Mouse (Mus musculus): ENCODE measurements around the gene Cldn7. TPM values are rescaled to one million over a fixed set of nuclear protein-coding genes. Genes with fewer than 3 reads are reported as not detected.
A peak's percentile ranks its signal among the peaks of the same experiment; 100 is the strongest.

The Cldn7 gene
- total RNA-seq, 2 experiments from 2014 or later: not detected

DNA sequence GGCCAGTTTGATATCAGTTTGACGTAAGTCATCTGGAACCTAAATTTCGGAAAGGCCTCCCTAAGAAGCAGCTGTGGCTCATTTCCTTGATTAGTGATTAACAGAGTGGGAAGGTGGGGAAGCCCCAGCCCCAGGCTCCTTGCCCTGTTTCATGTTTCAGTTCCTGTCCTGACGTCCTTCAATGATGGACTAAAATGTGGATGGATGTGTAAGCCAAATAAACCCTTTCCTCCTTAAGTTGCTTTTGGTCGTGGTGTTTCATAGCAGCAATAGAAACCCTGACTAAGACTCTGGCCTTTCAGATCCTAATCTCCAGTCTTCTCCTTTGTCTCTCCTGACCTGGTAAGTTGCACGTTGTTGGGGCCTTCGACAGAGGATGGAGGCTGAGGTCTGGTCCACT is 5.6 kb downstream of the Cldn7 start:
- DNase-seq: no peak
- H3K4me3 ChIP-seq: no peak overlapping the region
- intact Hi-C loops (cut with DNase I): no loop called here
- TF ChIP-seq CTCF (IDR thresholded peaks at IDR 0.05): no peak
- no peak overlapping the region for H3K27ac ChIP-seq

DNA sequence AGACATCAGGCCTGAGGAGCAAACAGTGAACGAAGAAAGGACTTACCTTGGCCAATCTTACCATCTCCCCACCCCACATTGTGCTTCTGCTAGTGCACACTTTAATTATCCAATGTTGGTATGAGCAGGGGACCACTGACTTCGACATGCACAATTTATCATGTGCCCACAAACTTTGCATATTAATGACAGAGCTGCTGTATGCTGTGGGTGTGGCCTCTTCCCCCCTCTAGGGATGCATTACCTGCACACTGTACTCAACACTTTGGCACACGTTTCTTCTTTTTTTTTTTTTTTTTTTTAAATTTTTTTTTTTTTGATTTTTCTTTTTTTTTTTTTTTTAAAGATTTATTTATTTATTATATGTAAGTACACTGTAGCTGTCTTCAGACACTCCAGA is 6.2 kb downstream of the Cldn7 start:
- no peak for TF ChIP-seq CTCF (IDR thresholded peaks at IDR 0.05)
- Histone ChIP-seq H3K4me3 (no peak overlapping the region), H3K27ac (no peak overlapping the region)
- no peak for DNase-seq
- intact Hi-C loops (cut with DNase I): no loop called here

DNA sequence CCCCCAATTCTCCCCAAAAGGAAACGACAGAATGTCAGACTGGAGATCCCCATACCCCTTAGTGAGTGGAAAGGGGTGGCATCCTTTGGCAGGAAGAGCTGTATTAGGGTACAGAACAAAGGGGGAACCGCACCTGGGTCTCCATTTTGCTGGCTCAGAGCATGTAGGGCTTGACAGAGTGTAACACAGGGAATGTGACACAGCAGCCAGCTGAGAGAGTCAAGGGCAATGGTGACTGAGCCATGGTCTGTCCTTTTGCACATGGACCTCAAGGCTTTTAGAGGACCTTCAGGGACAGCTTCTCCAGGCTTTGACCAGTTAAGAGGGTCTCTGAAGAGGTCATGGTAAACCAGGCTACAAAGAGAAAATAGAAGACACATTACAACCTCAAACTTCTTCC is 10.3 kb downstream of the Cldn7 start:
- TF ChIP-seq CTCF (IDR thresholded peaks at IDR 0.05): no peak
- Histone ChIP-seq H3K4me3 (no peak overlapping the region), H3K27ac (no peak overlapping the region)
- intact Hi-C loops (cut with DNase I): no loop called here
- no peak for DNase-seq

DNA sequence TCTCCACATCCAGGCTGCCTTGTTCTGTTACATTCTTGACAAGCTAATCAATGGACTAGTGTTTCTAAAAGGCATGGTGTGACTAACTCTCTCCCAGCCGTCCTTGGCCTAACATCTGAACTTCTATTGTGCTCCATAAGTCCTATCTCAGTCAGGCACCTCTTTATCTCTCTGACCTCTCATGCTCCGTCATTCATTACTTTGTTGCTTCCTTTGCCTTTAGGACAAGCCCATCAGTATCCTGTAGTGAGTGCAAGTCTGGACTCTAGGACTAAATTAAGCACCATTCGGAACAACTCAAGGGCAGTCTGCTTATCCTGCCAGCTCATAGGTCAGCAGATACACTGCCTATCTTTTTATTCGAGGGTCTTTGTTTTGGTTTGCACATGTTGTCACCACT is 11.7 kb downstream of the Cldn7 start:
- H3K4me3 ChIP-seq: no peak overlapping the region
- DNase-seq: no peak
- no peak for TF ChIP-seq CTCF (IDR thresholded peaks at IDR 0.05)
- intact Hi-C loops (cut with DNase I): no loop called here
- H3K27ac ChIP-seq: no peak overlapping the region

DNA sequence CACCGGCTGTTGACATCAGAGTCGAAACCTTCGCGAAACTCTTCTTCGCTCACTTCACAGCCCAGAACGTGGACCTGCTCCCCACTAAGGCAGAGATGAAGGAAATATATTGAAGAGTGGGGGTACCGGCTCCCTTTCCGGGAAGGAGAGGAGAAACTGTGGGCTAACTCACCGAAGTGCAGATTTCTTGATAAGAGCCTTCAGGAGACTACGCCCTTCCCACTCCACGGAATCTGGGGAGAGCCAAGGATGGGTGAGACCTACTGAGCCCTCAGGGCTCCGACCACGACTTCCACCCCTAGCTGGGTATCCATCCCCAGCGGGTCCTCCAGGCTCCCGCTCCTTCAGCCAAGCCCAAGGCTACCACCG is 15.2 kb downstream of the Cldn7 start:
- no peak for TF ChIP-seq CTCF (IDR thresholded peaks at IDR 0.05)
- intact Hi-C loops (cut with DNase I): loop anchor here (2.0 kb wide), 1 partner anchor 29 kb away; no protein-coding TSS in a partner anchor
- peak overlapping the region; percentile 92 for H3K4me3 ChIP-seq
- no peak for DNase-seq
- peak overlapping the region; percentile 99 for H3K27ac ChIP-seq

DNA sequence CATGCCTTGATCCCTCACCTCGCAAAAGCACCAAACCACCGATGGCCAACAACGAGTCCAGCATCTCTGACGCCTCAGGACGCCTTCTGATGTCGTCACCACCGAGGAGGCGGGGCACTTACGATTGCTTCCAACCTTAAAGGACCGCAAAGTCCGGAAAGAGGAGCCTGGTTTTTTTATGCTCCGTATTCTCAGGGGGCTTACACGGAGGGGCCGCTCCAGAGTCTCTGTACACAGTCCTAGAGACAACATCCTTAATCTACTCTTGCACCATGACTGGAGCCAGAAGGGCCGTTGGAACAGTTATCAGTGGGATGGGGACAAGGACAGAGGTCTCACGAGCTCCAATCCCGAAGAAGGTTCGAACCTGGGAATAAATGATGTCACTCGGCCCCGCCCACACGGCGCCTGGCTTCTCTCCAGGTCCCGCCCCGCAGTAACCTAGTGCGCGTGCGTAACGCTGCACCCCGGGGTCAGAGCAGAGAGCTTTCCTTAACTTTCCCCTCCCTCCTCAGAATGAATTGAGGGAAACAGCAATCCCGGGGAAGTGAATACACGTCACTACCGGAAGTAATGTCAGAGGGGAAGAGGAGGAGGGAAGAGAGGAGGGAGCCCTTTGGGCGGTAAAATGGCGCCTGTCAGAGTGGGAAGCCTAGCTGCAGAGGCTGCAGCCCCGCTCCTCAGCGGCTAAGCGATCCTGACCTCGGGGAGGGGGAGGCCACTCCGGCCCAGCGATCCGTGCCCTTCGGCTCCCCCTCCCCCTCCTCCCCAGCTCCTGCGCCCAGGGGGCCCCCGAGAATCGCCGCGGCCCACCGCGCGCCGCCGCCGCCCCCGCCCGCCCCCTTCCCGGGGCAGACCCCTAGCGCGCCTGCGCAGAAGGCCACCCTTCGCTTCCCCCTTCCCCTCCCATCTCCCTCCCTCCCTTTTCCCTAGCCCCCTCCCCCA is 15.9 kb downstream of the Cldn7 start:
- intact Hi-C loops (cut with DNase I): no loop called here
- peak overlapping the region; percentile 99 for H3K27ac ChIP-seq

DNA sequence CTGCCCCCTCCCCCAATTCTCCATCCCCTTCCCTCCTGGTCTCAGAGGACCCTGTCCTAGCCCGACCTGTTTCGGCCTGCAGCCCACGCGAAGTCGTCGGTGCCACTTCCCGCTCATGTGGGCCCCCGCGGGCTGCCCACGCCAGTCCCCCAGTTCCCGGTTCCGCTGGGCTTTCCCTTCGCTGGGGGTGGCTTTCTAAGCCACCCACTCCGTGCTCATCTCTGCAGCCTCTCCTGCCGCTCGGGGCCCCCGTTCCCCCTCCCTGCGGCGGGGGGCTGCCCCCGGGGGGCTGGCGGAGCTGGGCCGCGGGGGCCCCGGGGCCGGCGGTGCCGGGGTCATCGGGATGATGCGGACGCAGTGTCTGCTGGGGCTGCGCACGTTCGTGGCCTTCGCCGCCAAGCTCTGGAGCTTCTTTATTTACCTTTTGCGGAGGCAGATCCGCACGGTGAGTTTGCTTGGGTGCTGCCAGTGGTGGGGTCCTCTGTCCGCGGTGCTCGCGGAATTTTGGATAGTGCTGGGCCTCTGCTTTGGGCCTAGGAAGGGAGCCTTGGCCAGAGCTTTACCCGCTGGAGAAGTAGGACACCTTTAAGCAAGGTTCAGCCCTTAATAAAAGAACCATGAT is 16.7 kb downstream of the Cldn7 start, which contains the start of gene Ctdnep1:
Gene Ctdnep1, plus strand, starts transcription at position 16 of the 622 bp plus-strand sequence.
- Histone ChIP-seq H3K4me3 (peak within 1 kb of the TSS; percentile 92), H3K27ac (peak within 1 kb of the TSS; percentile 99)
- DNase-seq: peak; percentile 64
- TF ChIP-seq CTCF (IDR thresholded peaks at IDR 0.05): no peak
- intact Hi-C loops (cut with DNase I): no loop called here

More for the DNA sequence above, 15.9 kb downstream of the Cldn7 start:
- TF ChIP-seq CTCF (IDR thresholded peaks at IDR 0.05): no peak
- peak overlapping the region; percentile 92 for H3K4me3 ChIP-seq
- peak; percentile 95 for DNase-seq

DNA sequence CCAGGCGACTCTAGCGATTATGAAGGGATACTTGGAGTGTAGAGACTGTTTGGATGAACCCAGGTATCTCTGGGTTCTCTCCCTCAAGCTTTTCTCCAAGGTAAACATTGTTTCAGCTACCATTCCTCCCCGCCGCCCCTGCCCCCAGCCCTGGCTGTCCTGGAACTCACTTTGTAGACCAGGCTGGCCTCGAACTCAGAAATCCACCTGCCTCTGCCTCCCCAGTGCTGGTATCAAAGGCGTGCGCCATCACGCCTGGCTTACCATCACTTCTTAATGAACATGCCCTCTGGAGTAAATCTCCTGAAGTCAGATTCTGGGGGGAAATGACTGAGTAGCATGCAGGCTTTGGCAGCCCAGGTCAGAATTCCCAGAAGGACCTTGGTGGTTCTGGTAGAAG is 17.6 kb downstream of the Cldn7 start, which contains the start of gene Elp5:
Gene Elp5, minus strand, starts transcription at position 293 of the 400 bp plus-strand sequence.
- H3K27ac ChIP-seq: peak within 1 kb of the TSS; percentile 99
- intact Hi-C loops (cut with DNase I): no loop called here
- TF ChIP-seq CTCF (IDR thresholded peaks at IDR 0.05): no peak
- no peak for DNase-seq
- peak within 1 kb of the TSS; percentile 92 for H3K4me3 ChIP-seq

DNA sequence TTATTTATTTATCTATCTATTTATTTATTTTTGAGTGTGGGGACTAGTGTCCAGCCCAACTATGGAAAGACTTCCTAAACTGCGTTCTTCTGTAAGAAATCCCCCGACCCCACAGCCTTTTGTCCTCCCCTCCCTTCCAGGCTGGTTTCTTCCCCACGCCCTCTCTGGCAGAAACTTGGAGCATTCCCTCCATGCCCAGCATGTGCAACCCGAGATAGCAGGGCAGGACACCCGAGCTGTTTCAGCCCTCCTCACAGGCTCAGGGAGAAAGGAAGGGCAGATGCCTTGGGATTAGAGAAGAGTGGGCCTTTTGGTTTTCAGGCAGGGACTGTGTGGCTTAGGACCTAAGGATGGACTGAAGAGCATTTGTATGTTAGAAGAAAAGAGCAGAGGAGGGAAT is 18.3 kb downstream of the Cldn7 start:
- peak overlapping the region; percentile 92 for H3K4me3 ChIP-seq
- H3K27ac ChIP-seq: peak overlapping the region; percentile 99
- intact Hi-C loops (cut with DNase I): no loop called here
- TF ChIP-seq CTCF (IDR thresholded peaks at IDR 0.05): no peak
- DNase-seq: peak; percentile 84

DNA sequence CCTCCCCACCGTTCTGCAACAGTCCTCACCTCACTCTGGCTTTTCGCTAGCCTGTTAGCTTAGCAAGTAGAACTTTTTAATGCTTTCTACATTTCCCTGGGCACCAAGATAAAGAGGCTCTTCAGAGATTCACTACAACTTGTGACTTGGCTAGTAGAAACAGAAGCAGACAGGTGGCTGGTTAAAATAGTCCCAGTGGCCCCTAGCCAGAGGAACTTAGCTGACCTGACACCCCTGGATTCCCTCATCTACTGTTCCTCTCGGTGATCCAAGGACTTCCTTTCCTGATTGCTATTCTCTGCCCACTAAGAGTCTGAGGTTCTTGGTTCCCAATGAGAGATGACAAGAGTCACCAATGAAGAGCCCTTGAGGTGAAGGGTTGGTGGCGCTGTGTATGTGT is 18.8 kb downstream of the Cldn7 start:
- peak overlapping the region; percentile 99 for H3K27ac ChIP-seq
- no peak for TF ChIP-seq CTCF (IDR thresholded peaks at IDR 0.05)
- H3K4me3 ChIP-seq: peak overlapping the region; percentile 92
- intact Hi-C loops (cut with DNase I): no loop called here
- DNase-seq: peak; percentile 78

DNA sequence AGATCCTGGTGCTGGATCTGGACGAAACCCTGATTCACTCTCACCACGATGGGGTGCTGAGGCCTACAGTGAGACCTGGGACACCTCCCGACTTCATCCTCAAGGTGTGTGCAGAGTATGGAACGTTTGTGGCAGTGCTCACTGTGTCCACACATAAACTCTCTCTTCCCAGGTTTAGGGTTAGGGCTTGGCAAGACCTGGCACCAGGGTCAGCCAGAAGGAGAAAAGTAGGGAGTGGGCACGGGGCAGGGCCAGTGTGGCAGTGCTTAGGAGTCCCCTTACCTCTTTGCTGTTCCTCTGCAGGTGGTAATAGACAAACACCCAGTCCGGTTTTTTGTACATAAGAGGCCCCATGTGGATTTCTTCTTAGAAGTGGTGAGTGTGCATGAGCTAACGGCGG is 19.9 kb downstream of the Cldn7 start:
- no peak for TF ChIP-seq CTCF (IDR thresholded peaks at IDR 0.05)
- peak overlapping the region; percentile 99 for H3K27ac ChIP-seq
- intact Hi-C loops (cut with DNase I): no loop called here
- peak overlapping the region; percentile 92 for H3K4me3 ChIP-seq
- no peak for DNase-seq

DNA sequence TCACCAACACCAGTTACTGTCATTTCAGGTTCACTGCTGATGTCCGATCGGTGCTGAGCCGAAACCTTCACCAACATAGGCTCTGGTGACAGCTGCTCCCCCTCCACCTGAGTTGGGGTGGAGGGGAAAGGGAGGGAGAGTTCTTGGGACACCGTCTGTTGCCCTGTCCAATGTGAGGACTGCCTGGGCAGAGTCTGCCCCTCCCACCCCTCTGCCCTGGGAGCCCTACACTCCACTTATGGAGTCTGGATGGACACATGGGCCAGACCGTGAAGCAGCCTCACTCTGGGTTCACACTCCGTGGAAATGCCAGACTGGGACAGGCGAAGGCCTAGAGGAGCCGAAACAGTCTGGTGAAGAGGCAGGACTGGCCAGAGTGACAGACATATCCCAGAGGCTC is 25.4 kb downstream of the Cldn7 start:
- no peak for TF ChIP-seq CTCF (IDR thresholded peaks at IDR 0.05)
- peak overlapping the region; percentile 84; the same call in 1 of the 2 replicates for H3K4me3 ChIP-seq
- no peak for DNase-seq
- peak overlapping the region; percentile 99 for H3K27ac ChIP-seq
- intact Hi-C loops (cut with DNase I): loop anchor here (10.0 kb wide), 3 partner anchors 325 to 655 kb away; partner anchors contain the start of genes Cd68, Kdm6b, Mpdu1 and Rnf167
